Mouse (Mus musculus): ENCODE measurements around the gene BC030867.

BC030867 gene

GRCm38 (mm10) chr11:102228646-102229268, 19.9 kb upstream of the BC030867 start:
- POLR2A ChIA-PET: interaction anchor here (0.5 to 5.4 kb wide), 31 partner anchors 8 to 601 kb away, joined by 3 to 42 read pairs (median 4); partner anchors contain the start of genes BC030867 (in 2 of the 4), Slc25a39 (in 2 of the 4), Grn (in 1 of the 4) and Tmub2 (in 1 of the 4)
- CTCF ChIA-PET: interaction anchor here (0.6 to 3.1 kb wide), 10 partner anchors 10 to 353 kb away, joined by 3 to 16 read pairs (median 5); partner anchors contain the start of gene Lsm12 (in 1 of the 4)

GRCm38 (mm10) chr11:102229331-102229953, 19.2 kb upstream of the BC030867 start:
- CTCF ChIA-PET: interaction anchor here (0.5 to 3.1 kb wide), 13 partner anchors 10 to 209 kb away, joined by 3 to 33 read pairs (median 4); partner anchors contain the start of gene BC030867 (in 3 of the 4)
- POLR2A ChIA-PET: interaction anchor here in 3 of 4 experiments (0.5 to 5.4 kb wide), 64 partner anchors 9 to 887 kb away, joined by 3 to 42 read pairs (median 4); partner anchors contain the start of genes BC030867 (in 3 of the 3), Slc25a39 (in 3 of the 3), G6pc3 (in 2 of the 3) and Grn (in 2 of the 3)

- ChIA-PET POLR2A (interaction anchor here in 3 of 4 experiments (0.6 to 5.4 kb wide), 54 partner anchors 8 to 886 kb away, joined by 3 to 42 read pairs (median 4); partner anchors contain the start of genes BC030867 (in 3 of the 3), Slc25a39 (in 3 of the 3), G6pc3 (in 2 of the 3) and Grn (in 2 of the 3)), CTCF (interaction anchor here (0.5 to 3.1 kb wide), 13 partner anchors 10 to 208 kb away, joined by 3 to 33 read pairs (median 4); partner anchors contain the start of gene BC030867 (in 3 of the 4))
Observed at GRCm38 (mm10) chr11:102230006-102230741, 18.5 kb upstream of the BC030867 start, which contains the start of gene Hdac5. Gene Hdac5 (minus strand): TSS chr11:102230166.

- POLR2A ChIA-PET: interaction anchor here in 3 of 4 experiments (0.5 to 1.6 kb wide), 5 partner anchors 9 to 185 kb away, joined by 3 to 9 read pairs (median 5); partner anchors contain the start of gene BC030867 (in 2 of the 3)
Observed at GRCm38 (mm10) chr11:102236022-102236421, 12.7 kb upstream of the BC030867 start.

GRCm38 (mm10) chr11:102240636-102241035, 8.0 kb upstream of the BC030867 start:
- POLR2A ChIA-PET: no interaction called here
- CTCF ChIA-PET: interaction anchor here in 2 of 4 experiments (1.1 to 1.6 kb wide), 6 partner anchors 17 to 197 kb away, joined by 3 to 10 read pairs (median 4); partner anchors contain the start of gene Asb16 (in 1 of the 2)

More at GRCm38 (mm10) chr11:102236022-102236421, 12.7 kb upstream of the BC030867 start:
- CTCF ChIA-PET: interaction anchor here in 2 of 4 experiments (0.6 to 2.3 kb wide), 4 partner anchors 10 to 202 kb away, joined by 3 to 10 read pairs (median 3); partner anchors contain the start of gene BC030867 (in 1 of the 2)

- POLR2A ChIA-PET: interaction anchor here in 2 of 4 experiments (0.7 to 1.3 kb wide), 11 partner anchors 11 to 226 kb away, joined by 3 to 9 read pairs (median 3); partner anchors contain the start of gene Hdac5 (in 1 of the 2)
- CTCF ChIA-PET: interaction anchor here (0.5 to 1.6 kb wide), 41 partner anchors 9 to 828 kb away, joined by 3 to 16 read pairs (median 4); partner anchors contain the start of genes Hdac5 (in 3 of the 4), Asb16 (in 2 of the 4), Dusp3 (in 1 of the 4) and Grn (in 1 of the 4)
Observed at GRCm38 (mm10) chr11:102241246-102241645, 7.4 kb upstream of the BC030867 start.

GRCm38 (mm10) chr11:102241874-102242273, 6.8 kb upstream of the BC030867 start:
- POLR2A ChIA-PET: interaction anchor here in 2 of 4 experiments (0.7 to 1.3 kb wide), 11 partner anchors 12 to 225 kb away, joined by 3 to 9 read pairs (median 3); partner anchors contain the start of gene Hdac5 (in 1 of the 2)

GRCm38 (mm10) chr11:102244926-102245449, 3.7 kb upstream of the BC030867 start:
- CTCF ChIA-PET: interaction anchor here in 3 of 4 experiments (0.5 to 6.0 kb wide), 17 partner anchors 9 to 340 kb away, joined by 3 to 224 read pairs (median 3); partner anchors contain the start of genes Asb16 (in 1 of the 3), Hdac5 (in 1 of the 3), Tmub2 (in 1 of the 3) and Ubtf (in 1 of the 3)
- POLR2A ChIA-PET: interaction anchor here in 3 of 4 experiments (0.5 to 2.4 kb wide), 33 partner anchors 9 to 280 kb away, joined by 3 to 17 read pairs (median 4); partner anchors contain the start of genes Hdac5 (in 3 of the 3), Asb16 (in 1 of the 3), G6pc3 (in 1 of the 3) and Grn (in 1 of the 3)

More at GRCm38 (mm10) chr11:102241874-102242273, 6.8 kb upstream of the BC030867 start:
- CTCF ChIA-PET: interaction anchor here (0.6 to 1.6 kb wide), 39 partner anchors 9 to 827 kb away, joined by 3 to 16 read pairs (median 4); partner anchors contain the start of genes Hdac5 (in 3 of the 4), Asb16 (in 2 of the 4), Dusp3 (in 1 of the 4) and Grn (in 1 of the 4)

- ChIA-PET CTCF (interaction anchor here in 3 of 4 experiments (0.5 to 6.0 kb wide), 14 partner anchors 10 to 318 kb away, joined by 3 to 224 read pairs (median 3); partner anchors contain the start of genes Tmub2 (in 2 of the 3), Asb16 (in 1 of the 3), Hdac5 (in 1 of the 3) and Ubtf (in 1 of the 3)), POLR2A (interaction anchor here in 3 of 4 experiments (0.6 to 2.4 kb wide), 25 partner anchors 10 to 185 kb away, joined by 3 to 17 read pairs (median 5); partner anchors contain the start of genes Hdac5 (in 2 of the 3), Asb16 (in 1 of the 3), G6pc3 (in 1 of the 3) and Grn (in 1 of the 3))
Observed at GRCm38 (mm10) chr11:102245581-102246272, 3.0 kb upstream of the BC030867 start.

- ChIA-PET POLR2A (interaction anchor here in 2 of 4 experiments (0.9 to 3.9 kb wide), 8 partner anchors 9 to 184 kb away, joined by 3 to 45 read pairs (median 6); partner anchors contain the start of genes Asb16 (in 1 of the 2) and Grn (in 1 of the 2)), CTCF (interaction anchor here (0.6 to 6.0 kb wide), 14 partner anchors 11 to 319 kb away, joined by 3 to 224 read pairs (median 4); partner anchors contain the start of genes Asb16 (in 1 of the 4), Grn (in 1 of the 4), Hdac5 (in 1 of the 4) and Tmub2 (in 1 of the 4))
Observed at GRCm38 (mm10) chr11:102246273-102246635, 2.4 kb upstream of the BC030867 start.

- CTCF ChIA-PET: interaction anchor here (0.6 to 6.0 kb wide), 26 partner anchors 11 to 876 kb away, joined by 3 to 224 read pairs (median 4); partner anchors contain the start of genes Asb16 (in 1 of the 4), Grn (in 1 of the 4), Hdac5 (in 1 of the 4) and Tmub2 (in 1 of the 4)
- POLR2A ChIA-PET: interaction anchor here in 3 of 4 experiments (0.6 to 5.2 kb wide), 16 partner anchors 8 to 511 kb away, joined by 3 to 45 read pairs (median 5); partner anchors contain the start of genes Asb16 (in 2 of the 3), Slc25a39 (in 2 of the 3) and Hdac5 (in 1 of the 3)
Observed at GRCm38 (mm10) chr11:102246871-102247270, 1.8 kb upstream of the BC030867 start.

GRCm38 (mm10) chr11:102249351-102250090, 839 bp downstream of the BC030867 start:
- ChIA-PET CTCF (interaction anchor here (0.6 to 6.0 kb wide), 58 partner anchors 8 to 391 kb away, joined by 3 to 224 read pairs (median 4); partner anchors contain the start of genes Grn (in 3 of the 4), Tmub2 (in 3 of the 4), G6pc3 (in 2 of the 4) and Tmem101 (in 2 of the 4)), POLR2A (interaction anchor here (1.0 to 5.2 kb wide), 42 partner anchors 8 to 697 kb away, joined by 3 to 45 read pairs (median 7); partner anchors contain the start of genes Asb16 (in 3 of the 4), Slc25a39 (in 3 of the 4), Grn (in 2 of the 4) and Hdac5 (in 2 of the 4))

GRCm38 (mm10) chr11:102257514-102257913, 8.8 kb downstream of the BC030867 start:
- ChIA-PET CTCF (interaction anchor here (0.5 to 14.7 kb wide), 36 partner anchors 9 to 442 kb away, joined by 3 to 224 read pairs (median 4); partner anchors contain the start of genes Asb16 (in 3 of the 4), BC030867 (in 3 of the 4), Grn (in 1 of the 4) and Tmub2 (in 1 of the 4)), POLR2A (interaction anchor here (0.6 to 6.8 kb wide), 35 partner anchors 9 to 330 kb away, joined by 3 to 57 read pairs (median 5); partner anchors contain the start of genes BC030867 (in 4 of the 4), Slc25a39 (in 3 of the 4), Asb16 (in 2 of the 4) and G6pc3 (in 1 of the 4))

- POLR2A ChIA-PET: interaction anchor here (0.6 to 6.8 kb wide), 31 partner anchors 8 to 330 kb away, joined by 3 to 57 read pairs (median 6); partner anchors contain the start of genes BC030867 (in 4 of the 4), Slc25a39 (in 3 of the 4), Asb16 (in 2 of the 4) and Grn (in 1 of the 4)
- CTCF ChIA-PET: interaction anchor here (0.7 to 14.7 kb wide), 38 partner anchors 8 to 283 kb away, joined by 3 to 224 read pairs (median 4); partner anchors contain the start of genes BC030867 (in 4 of the 4), Asb16 (in 3 of the 4), Grn (in 1 of the 4) and Tmub2 (in 1 of the 4)
Observed at GRCm38 (mm10) chr11:102258095-102258494, 9.4 kb downstream of the BC030867 start.

All from embryonic stem cell, embryonic (primary cell).